Mouse (Mus musculus): ENCODE results near the gene Olfr1084. TPM values are rescaled to one million over a fixed set of nuclear protein-coding genes. Genes with fewer than 3 reads are reported as not detected.
"Not testable (repeated sequence)": the region's sequence is repeated elsewhere in the genome, so short reads cannot be mapped to it uniquely, and the experiment has no call there.

The Olfr1084 gene
- polyA plus RNA-seq (2014; fragmentation: Nextera tagmentation; extraction: Ambion mirVana), result not detected in 2 replicates

DNA sequence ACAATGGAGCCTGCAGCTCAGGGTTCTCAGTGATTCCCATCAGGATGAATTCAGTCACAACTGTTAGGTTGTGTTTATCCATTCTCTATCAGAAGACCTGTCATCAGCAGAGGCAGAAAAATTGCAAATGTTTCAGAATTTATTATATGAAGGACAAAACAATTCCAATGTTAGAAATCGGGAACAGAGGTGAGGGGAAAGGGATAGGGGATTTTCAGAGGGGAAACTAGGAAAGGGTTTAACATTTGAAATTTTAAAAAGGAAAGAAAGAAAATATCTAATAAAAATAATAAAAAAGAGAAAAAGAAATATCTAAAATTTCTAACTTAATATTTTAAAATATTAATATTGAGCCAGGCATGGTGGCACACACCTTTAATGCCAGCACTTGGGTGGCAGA is at the start of gene Olfr1084:
TSS of gene Olfr1084 (minus strand) at position 101 of the 400 bp plus-strand sequence.
- ATAC-seq (ENCODE audit: insufficient number of reproducible peaks, insufficient read depth, low FRiP score, low read depth); H3K4me2 ChIP-seq (replicated peaks; ENCODE audit: low read depth, low read length); H3K4me1 ChIP-seq (ENCODE audit: control insufficient read depth, insufficient read depth, low read length); H3K9me3 ChIP-seq (ENCODE audit: control insufficient read depth, low read depth, low read length); H3K36me3 ChIP-seq (ENCODE audit: control insufficient read depth, insufficient read depth, low read length); H3K4me3 ChIP-seq (ENCODE audit: low read depth, low read length); H3K9ac ChIP-seq (replicated peaks; ENCODE audit: low read depth, low read length); H3K27me3 ChIP-seq (ENCODE audit: control insufficient read depth, insufficient read depth, low read length); H3K27ac ChIP-seq (ENCODE audit: low read length): not testable (repeated sequence)
- 73% methylated on average over 1 of the region's 1 CpGs for WGBS

DNA sequence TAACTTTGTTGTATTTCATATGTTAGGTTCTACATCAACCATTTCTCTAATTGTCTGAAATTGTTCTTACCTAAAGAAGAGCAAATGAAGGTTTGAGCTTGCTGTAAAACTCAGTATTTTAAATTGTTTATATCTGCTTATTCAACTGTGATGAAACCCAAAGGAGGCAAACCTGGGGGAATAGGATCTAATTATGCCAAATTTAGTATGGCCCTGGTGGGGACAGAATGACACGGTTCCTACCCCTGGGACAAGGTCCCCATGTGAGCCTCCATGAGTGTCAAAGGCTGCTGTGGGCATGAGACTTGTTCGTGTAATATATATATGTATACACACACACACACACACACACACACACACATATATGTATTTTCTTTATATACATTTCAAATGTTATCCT is 40.5 kb upstream of the Olfr1084 start, which contains the start of gene Olfr1086:
TSS of gene Olfr1086 (minus strand) at position 101 of the 400 bp plus-strand sequence.
- no peak for ATAC-seq (ENCODE audit: insufficient number of reproducible peaks, insufficient read depth, low FRiP score, low read depth)
- H3K4me1 ChIP-seq (ENCODE audit: control insufficient read depth, insufficient read depth, low read length), result no peaks in the 10 kb centered on the region
- H3K9me3 ChIP-seq (ENCODE audit: control insufficient read depth, low read depth, low read length), result no peaks in the 10 kb centered on the region
- no peak within 1 kb of the TSS for H3K27ac ChIP-seq (ENCODE audit: low read length)
- H3K4me3 ChIP-seq (ENCODE audit: low read depth, low read length), result no peak within 1 kb of the TSS
- 90% methylated on average over 2 of the region's 2 CpGs for WGBS
- no peak within 1 kb of the TSS for H3K9ac ChIP-seq (replicated peaks; ENCODE audit: low read depth, low read length)
- H3K27me3 ChIP-seq (ENCODE audit: control insufficient read depth, insufficient read depth, low read length), result no peaks in the 10 kb centered on the region
- no peaks in the 10 kb centered on the region for H3K36me3 ChIP-seq (ENCODE audit: control insufficient read depth, insufficient read depth, low read length)
- H3K4me2 ChIP-seq (replicated peaks; ENCODE audit: low read depth, low read length), result no peak within 1 kb of the TSS

DNA sequence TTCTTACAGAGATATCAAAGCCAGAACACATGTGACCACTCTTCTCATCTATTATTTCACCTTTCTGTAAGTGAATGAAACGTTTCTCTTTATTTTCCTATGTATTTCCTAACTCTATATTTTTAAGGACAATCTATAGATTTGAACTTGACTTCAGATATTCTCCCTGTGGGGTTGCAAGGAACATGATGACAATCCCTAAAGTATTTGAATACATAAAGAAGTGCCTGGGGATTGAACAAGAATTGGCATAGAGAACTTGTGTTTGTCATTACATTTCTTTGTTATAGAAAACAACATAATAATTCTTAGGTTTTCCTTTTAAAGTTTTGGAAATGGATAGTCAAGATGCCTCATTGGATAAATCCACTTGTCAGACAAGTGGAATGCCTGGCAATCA is 22.4 kb upstream of the Olfr1084 start, which contains the start of gene Olfr1085:
TSS of gene Olfr1085 (minus strand) at position 101 of the 400 bp plus-strand sequence.
- H3K36me3 ChIP-seq (ENCODE audit: control insufficient read depth, insufficient read depth, low read length), result no peaks in the 10 kb centered on the region
- H3K4me1 ChIP-seq (ENCODE audit: control insufficient read depth, insufficient read depth, low read length), result no peaks in the 10 kb centered on the region
- no peak within 1 kb of the TSS for H3K9ac ChIP-seq (replicated peaks; ENCODE audit: low read depth, low read length)
- no peaks in the 10 kb centered on the region for H3K27me3 ChIP-seq (ENCODE audit: control insufficient read depth, insufficient read depth, low read length)
- no peak within 1 kb of the TSS for H3K4me3 ChIP-seq (ENCODE audit: low read depth, low read length)
- no peak for ATAC-seq (ENCODE audit: insufficient number of reproducible peaks, insufficient read depth, low FRiP score, low read depth)
- H3K4me2 ChIP-seq (replicated peaks; ENCODE audit: low read depth, low read length), result no peak within 1 kb of the TSS
- WGBS, result 29% methylated on average over 1 of the region's 1 CpGs
- no peaks in the 10 kb centered on the region for H3K9me3 ChIP-seq (ENCODE audit: control insufficient read depth, low read depth, low read length)
- no peak within 1 kb of the TSS for H3K27ac ChIP-seq (ENCODE audit: low read length)

DNA sequence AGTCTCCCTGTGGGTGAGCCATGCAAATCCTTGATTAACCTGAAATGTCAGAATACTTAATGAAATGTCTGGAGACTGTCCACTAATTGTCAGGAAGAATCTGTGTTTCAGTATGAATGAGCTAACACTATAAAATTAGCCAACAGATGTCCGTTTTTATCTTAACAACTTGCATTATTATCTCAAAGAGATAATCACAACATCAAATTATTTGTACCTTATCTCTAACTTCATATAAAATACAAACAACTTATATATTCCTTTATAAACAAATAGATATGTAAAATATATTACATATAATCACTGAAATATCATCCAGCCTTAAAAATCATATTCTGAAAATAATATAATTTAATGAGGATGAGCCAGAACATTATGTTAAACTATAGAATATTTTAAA is 40.7 kb downstream of the Olfr1084 start, which contains the start of gene Olfr1082:
TSS of gene Olfr1082 (minus strand) at position 101 of the 400 bp plus-strand sequence.
- H3K27ac ChIP-seq (ENCODE audit: low read length); H3K4me1 ChIP-seq (ENCODE audit: control insufficient read depth, insufficient read depth, low read length); H3K9me3 ChIP-seq (ENCODE audit: control insufficient read depth, low read depth, low read length); H3K27me3 ChIP-seq (ENCODE audit: control insufficient read depth, insufficient read depth, low read length); H3K9ac ChIP-seq (replicated peaks; ENCODE audit: low read depth, low read length); H3K4me2 ChIP-seq (replicated peaks; ENCODE audit: low read depth, low read length); H3K36me3 ChIP-seq (ENCODE audit: control insufficient read depth, insufficient read depth, low read length); ATAC-seq (ENCODE audit: insufficient number of reproducible peaks, insufficient read depth, low FRiP score, low read depth); H3K4me3 ChIP-seq (ENCODE audit: low read depth, low read length): not testable (repeated sequence)
- WGBS, result 80% methylated on average over 1 of the region's 1 CpGs

Other genes starting within 250 kb of the Olfr1084 start
- gene Olfr1061, start 225.7 kb downstream of the Olfr1084 start, polyA plus RNA-seq (2014; fragmentation: Nextera tagmentation; extraction: Ambion mirVana), result not detected in 2 replicates
- gene Olfr1062, start 213.0 kb downstream of the Olfr1084 start, polyA plus RNA-seq (2014; fragmentation: Nextera tagmentation; extraction: Ambion mirVana), result not detected in 2 replicates
- not detected in 2 replicates for gene Olfr1065, start 189.1 kb downstream of the Olfr1084 start, polyA plus RNA-seq (2014; fragmentation: Nextera tagmentation; extraction: Ambion mirVana)
- not detected in 2 replicates for gene Olfr1066, start 183.5 kb downstream of the Olfr1084 start, polyA plus RNA-seq (2014; fragmentation: Nextera tagmentation; extraction: Ambion mirVana)
- gene Olfr228, start 152.3 kb downstream of the Olfr1084 start, polyA plus RNA-seq (2014; fragmentation: Nextera tagmentation; extraction: Ambion mirVana), result not detected in 2 replicates
- gene Olfr1076, start 131.3 kb downstream of the Olfr1084 start, polyA plus RNA-seq (2014; fragmentation: Nextera tagmentation; extraction: Ambion mirVana), result not detected in 2 replicates
- gene Olfr1079, start 97.2 kb downstream of the Olfr1084 start, polyA plus RNA-seq (2014; fragmentation: Nextera tagmentation; extraction: Ambion mirVana), result not detected in 2 replicates
- gene Olfr1080, start 81.5 kb downstream of the Olfr1084 start, polyA plus RNA-seq (2014; fragmentation: Nextera tagmentation; extraction: Ambion mirVana), result not detected in 2 replicates
- not detected in 2 replicates for gene Olfr1082, start 40.8 kb downstream of the Olfr1084 start, polyA plus RNA-seq (2014; fragmentation: Nextera tagmentation; extraction: Ambion mirVana)
- gene Olfr1085, start 22.3 kb upstream of the Olfr1084 start, polyA plus RNA-seq (2014; fragmentation: Nextera tagmentation; extraction: Ambion mirVana), result not detected in 2 replicates
- not detected in 2 replicates for gene Olfr1086, start 40.4 kb upstream of the Olfr1084 start, polyA plus RNA-seq (2014; fragmentation: Nextera tagmentation; extraction: Ambion mirVana)
- gene Olfr1087, start 58.7 kb upstream of the Olfr1084 start, polyA plus RNA-seq (2014; fragmentation: Nextera tagmentation; extraction: Ambion mirVana), result not detected in 2 replicates
- gene Olfr1089, start 94.0 kb upstream of the Olfr1084 start, polyA plus RNA-seq (2014; fragmentation: Nextera tagmentation; extraction: Ambion mirVana), result not detected in 2 replicates
- gene Olfr1090, start 119.3 kb upstream of the Olfr1084 start, polyA plus RNA-seq (2014; fragmentation: Nextera tagmentation; extraction: Ambion mirVana), result not detected in 2 replicates
- gene Olfr1093, start 142.8 kb upstream of the Olfr1084 start, polyA plus RNA-seq (2014; fragmentation: Nextera tagmentation; extraction: Ambion mirVana), result not detected in 2 replicates
- not detected in 2 replicates for gene Olfr141, start 170.3 kb upstream of the Olfr1084 start, polyA plus RNA-seq (2014; fragmentation: Nextera tagmentation; extraction: Ambion mirVana)
- not detected in 2 replicates for gene Olfr1094, start 184.9 kb upstream of the Olfr1084 start, polyA plus RNA-seq (2014; fragmentation: Nextera tagmentation; extraction: Ambion mirVana)
- not detected in 2 replicates for gene Olfr1095, start 212.0 kb upstream of the Olfr1084 start, polyA plus RNA-seq (2014; fragmentation: Nextera tagmentation; extraction: Ambion mirVana)
- not detected in 2 replicates for gene Gm13723, start 235.1 kb upstream of the Olfr1084 start, polyA plus RNA-seq (2014; fragmentation: Nextera tagmentation; extraction: Ambion mirVana)